Mouse (Mus musculus): ENCODE results near the gene Pcdh15. TPM values are rescaled to one million over a fixed set of nuclear protein-coding genes. Genes with fewer than 3 reads are reported as not detected.

The Pcdh15 gene
- total and polyA plus RNA-seq, 3 experiments, result not detected

- H3K4me1 ChIP-seq (ENCODE audit: control insufficient read depth in 1 of 2, insufficient read depth in 2 of 2, low read length in 2 of 2), result no peaks in the 10 kb centered on the region
- no peaks in the 10 kb centered on the region for H3K9me3 ChIP-seq (replicated peaks; ENCODE audit: insufficient read depth, low read length)
- DNase-seq (ENCODE audit: low read depth, low spot score), result no peak
- H3K9ac ChIP-seq (ENCODE audit: control insufficient read depth, low read depth, low read length, poor library complexity, severe bottlenecking), result no peak overlapping the region
- no peaks in the 10 kb centered on the region for H3K36me3 ChIP-seq (ENCODE audit: control insufficient read depth in 1 of 2, insufficient read depth in 2 of 2, low read length in 2 of 2)
- H3K4me3 ChIP-seq (ENCODE audit: control insufficient read depth in 1 of 2, insufficient read depth in 1 of 2, low read depth in 2 of 2, low read length in 2 of 2), result no peak overlapping the region
- no peaks in the 10 kb centered on the region for H3K27me3 ChIP-seq (ENCODE audit: control insufficient read depth in 1 of 2, insufficient read depth in 2 of 2, low read length in 2 of 2)
- H3K79me2 ChIP-seq (ENCODE audit: control insufficient read depth, insufficient read depth, low read length, poor library complexity), result no peaks in the 10 kb centered on the region
- TF ChIP-seq MXI1 (IDR thresholded peaks at IDR 0.05; ENCODE audit: low read depth, low read length) (no peak), SIN3A (IDR thresholded peaks at IDR 0.05; ENCODE audit: low read length) (no peak), ZNF384 (IDR thresholded peaks at IDR 0.05; ENCODE audit: low read depth, low read length) (no peak), KAT2A (conservative IDR thresholded peaks at IDR 0.05; ENCODE audit: low read depth, low read length) (no peak), GABPA (IDR thresholded peaks at IDR 0.05; ENCODE audit: low read depth, low read length) (no peak), ZC3H11A (IDR thresholded peaks at IDR 0.05; ENCODE audit: low read depth, low read length) (no peak), NELFE (IDR thresholded peaks at IDR 0.05; ENCODE audit: low read depth, low read length) (no peak), MEF2A (IDR thresholded peaks at IDR 0.05; ENCODE audit: extremely low read depth, insufficient replicate concordance, low read depth, low read length, poor library complexity, severe bottlenecking) (no peak), MYC (IDR thresholded peaks at IDR 0.05; ENCODE audit: low read depth, low read length) (no peak), ZMIZ1 (IDR thresholded peaks at IDR 0.05; ENCODE audit: low read depth, low read length) (no peak), E2F4 (IDR thresholded peaks at IDR 0.05; ENCODE audit: borderline replicate concordance, low read depth, low read length) (no peak), RAD21 (IDR thresholded peaks at IDR 0.05; ENCODE audit: low read depth, low read length) (no peak), ZKSCAN1 (IDR thresholded peaks at IDR 0.05; ENCODE audit: low read depth, low read length) (no peak), BHLHE40 (IDR thresholded peaks at IDR 0.05; ENCODE audit: borderline replicate concordance, low read depth, low read length) (no peak), CHD1 (IDR thresholded peaks at IDR 0.05; ENCODE audit: low read depth, low read length) (no peak), MAX (IDR thresholded peaks at IDR 0.05; ENCODE audit: low read length) (no peak), RCOR1 (IDR thresholded peaks at IDR 0.05; ENCODE audit: low read depth, low read length) (no peak), ETS1 (IDR thresholded peaks at IDR 0.05; ENCODE audit: low read depth, low read length) (no peak), ELF1 (IDR thresholded peaks at IDR 0.05; ENCODE audit: low read depth, low read length) (no peak)
- H3K27ac ChIP-seq (ENCODE audit: control insufficient read depth, low read depth, low read length), result no peak overlapping the region
These were observed 1288.7 kb downstream of the Pcdh15 start for GRCm38 (mm10) chr10:74387538-74388499.

DNA sequence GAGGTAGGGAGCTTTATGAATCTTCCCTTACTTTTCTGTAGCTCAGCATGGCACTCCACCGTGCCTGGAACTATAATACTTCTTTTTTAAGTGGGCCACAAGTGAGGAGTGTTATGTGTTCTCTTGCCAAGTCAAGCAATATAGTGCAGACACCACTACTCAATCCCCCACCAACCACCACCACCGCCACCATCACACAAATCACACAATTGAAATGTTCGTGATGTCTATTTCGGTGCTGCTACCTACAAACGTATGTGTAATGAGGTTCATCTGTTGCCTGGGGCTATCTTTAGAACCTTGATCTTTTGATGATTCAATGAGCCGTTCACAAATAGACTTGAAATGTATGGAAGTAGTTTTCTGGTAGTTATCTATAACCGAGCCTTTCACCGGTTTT, 1304.0 kb downstream of the Pcdh15 start:
- no peaks in the 10 kb centered on the region for H3K27me3 ChIP-seq (ENCODE audit: control insufficient read depth in 1 of 2, insufficient read depth in 2 of 2, low read length in 2 of 2)
- no peak overlapping the region for H3K27ac ChIP-seq (ENCODE audit: control insufficient read depth, low read depth, low read length)

More for the DNA sequence above, 1304.0 kb downstream of the Pcdh15 start:
- H3K36me3 ChIP-seq (ENCODE audit: control insufficient read depth in 1 of 2, insufficient read depth in 2 of 2, low read length in 2 of 2), result no peaks in the 10 kb centered on the region
- no peaks in the 10 kb centered on the region for H3K9me3 ChIP-seq (replicated peaks; ENCODE audit: insufficient read depth, low read length)
- H3K79me2 ChIP-seq (ENCODE audit: control insufficient read depth, insufficient read depth, low read length, poor library complexity), result no peaks in the 10 kb centered on the region
- no peaks in the 10 kb centered on the region for H3K4me1 ChIP-seq (ENCODE audit: control insufficient read depth in 1 of 2, insufficient read depth in 2 of 2, low read length in 2 of 2)
- no peak overlapping the region for H3K9ac ChIP-seq (ENCODE audit: control insufficient read depth, low read depth, low read length, poor library complexity, severe bottlenecking)
- no peak for TF ChIP-seq MYB (IDR thresholded peaks at IDR 0.05; ENCODE audit: low read depth, low read length)
- no peak for TF ChIP-seq POLR2A (IDR thresholded peaks at IDR 0.05; ENCODE audit: control insufficient read depth in 1 of 2, insufficient read depth in 1 of 2, low read depth in 1 of 2, low read length in 2 of 2, poor library complexity in 1 of 2)
- H3K4me3 ChIP-seq (ENCODE audit: control insufficient read depth in 1 of 2, insufficient read depth in 1 of 2, low read depth in 2 of 2, low read length in 2 of 2), result no peak overlapping the region
- DNase-seq (ENCODE audit: low read depth, low spot score), result no peak

Measured in MEL (cell line).